Mouse (Mus musculus): ENCODE data around the gene Mob4.

DNA sequence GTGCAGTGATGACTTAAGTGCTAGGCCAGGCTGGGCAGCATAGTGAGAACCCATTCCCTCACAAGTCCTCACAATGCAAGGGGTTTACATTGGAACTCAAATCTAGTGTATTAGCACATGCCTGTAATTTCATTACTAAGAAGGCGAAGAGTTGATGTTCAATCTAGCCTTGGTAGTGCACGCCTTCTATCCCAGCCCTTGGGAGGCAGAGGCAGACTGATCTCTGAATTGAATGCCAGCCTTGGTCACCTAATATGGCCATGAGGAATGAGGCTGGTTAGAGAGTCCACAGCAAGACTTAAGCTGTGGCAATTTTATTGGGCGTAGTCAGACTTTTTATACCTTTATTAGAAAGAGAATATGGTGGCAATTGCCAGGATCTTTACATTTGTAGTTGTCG is 13.3 kb downstream of the Mob4 start:
- no peak for TF ChIP-seq POLR2A (IDR thresholded peaks at IDR 0.05; ENCODE audit: insufficient read depth, low read depth, low read length)
- TF ChIP-seq CTCF (IDR thresholded peaks at IDR 0.05; ENCODE audit: insufficient read depth, low read depth, low read length): no peak

Measured in olfactory bulb, adult 2 months (tissue).